Mouse (Mus musculus) lung, embryonic 14.5 days (tissue): ENCODE measurements at regions not wholly inside any gene's neighbourhood (a gene's known extent, or its start where the extent isn't known, plus 50 kb on each side); places are given as distances from the start of the nearest gene placed in this dataset.
"Not testable (repeated sequence)": the region's sequence is repeated elsewhere in the genome, so short reads cannot be mapped to it uniquely, and the experiment has no call there.

Source experiments
- ATAC-seq: fragments of 200-750 bp; cut with Nextera tagmentation; 2 replicates; pipeline ENCODE4 v1.8.0; 2017; ENCODE audit warnings: mild to moderate bottlenecking, moderate TSS enrichment, moderate library complexity; ENCODE audit not compliant: insufficient read depth
- DNase-seq: peaks from one replicate; pipeline ENCODE4 v3.0.0-alpha.2; 2015
- H3K27ac ChIP-seq: fragments of 300-500 bp; sonication (generic); 2 replicates; pipeline ENCODE4 v1.5.1; 2014; ENCODE audit warnings: low read depth, mild to moderate bottlenecking, moderate library complexity
- H3K27me3 ChIP-seq: fragments of 300-500 bp; sonication (generic); 2 replicates; pipeline ENCODE4 v1.6.1; 2014; ENCODE audit warnings: low read length, control low read depth; ENCODE audit not compliant: insufficient read depth
- H3K36me3 ChIP-seq: fragments of 300-500 bp; sonication (generic); 2 replicates; pipeline ENCODE4 v1.6.1; 2014; ENCODE audit warnings: control low read depth; ENCODE audit not compliant: insufficient read depth
- H3K4me1 ChIP-seq: fragments of 300-500 bp; sonication (generic); 2 replicates; pipeline ENCODE4 v1.6.1; 2014; ENCODE audit warnings: antibody characterized with exemption, control low read depth; ENCODE audit not compliant: insufficient read depth
- H3K4me2 ChIP-seq: fragments of 300-500 bp; sonication (generic); 2 replicates; pipeline ENCODE4 v1.6.1; 2014; ENCODE audit warnings: mild to moderate bottlenecking
- H3K4me3 ChIP-seq: fragments of 300-500 bp; sonication (generic); 2 replicates; pipeline ENCODE4 v1.5.1; 2014; ENCODE audit warnings: low read depth, low read length
- H3K9ac ChIP-seq: fragments of 300-500 bp; sonication (generic); 2 replicates; pipeline ENCODE4 v1.6.1; 2014
- H3K9me3 ChIP-seq: fragments of 300-500 bp; sonication (generic); 2 replicates; pipeline ENCODE4 v1.6.1; 2016; ENCODE audit warnings: low read depth, low read length, control low read depth
- CTCF ChIP-seq: IDR thresholded peaks from 2 replicates; pipeline ENCODE4 v1.5.1; 2016; ENCODE audit warnings: antibody characterized with exemption, low read depth
- WGBS: fragments of 180-500 bp; shearing (Covaris S2); extraction: QIAGEN DNeasy Blood & Tissue Kit; methylation state at CpG from one replicate; pipeline ENCODE4 v1.1.7; 2014; 5-methylcytosine and 5-hydroxymethylcytosine counted together

- H3K9me3 ChIP-seq: no peaks in the 10 kb centered on the region; the same call in 1 of the 2 replicates
- no peaks in the 10 kb centered on the region for H3K36me3 ChIP-seq
- no peak overlapping the region for H3K27ac ChIP-seq
- H3K27me3 ChIP-seq: no peaks in the 10 kb centered on the region
- no peak overlapping the region for H3K4me3 ChIP-seq
- no peak overlapping the region for H3K4me2 ChIP-seq
- H3K9ac ChIP-seq: no peak overlapping the region
- no peak for ATAC-seq
- no peaks in the 10 kb centered on the region for H3K4me1 ChIP-seq
- peak; percentile 59 for TF ChIP-seq CTCF
- peak; percentile 60 for DNase-seq
- 58% methylated on average over 3 of the region's 3 CpGs for WGBS
Observed at GRCm38 (mm10) chr10:19297669-19298068, 58.7 kb upstream of the Olig3 start.

GRCm38 (mm10) chr10:19295388-19296013, 60.8 kb upstream of the Olig3 start:
- Histone ChIP-seq H3K4me2 (no peak overlapping the region), H3K9ac (no peak overlapping the region), H3K27ac (no peak overlapping the region), H3K4me1 (no peaks in the 10 kb centered on the region), H3K4me3 (no peak overlapping the region), H3K9me3 (no peaks in the 10 kb centered on the region; the same call in 1 of the 2 replicates), H3K36me3 (no peaks in the 10 kb centered on the region), H3K27me3 (no peaks in the 10 kb centered on the region)
- TF ChIP-seq CTCF: no peak
- DNase-seq (no peak), ATAC-seq (no peak)
- 80% methylated on average over 7 of the region's 7 CpGs for WGBS

GRCm38 (mm10) chr10:19291474-19291873, 64.9 kb upstream of the Olig3 start:
- no peak for TF ChIP-seq CTCF
- WGBS: 84% methylated on average over 5 of the region's 5 CpGs
- no peak for ATAC-seq

GRCm38 (mm10) chr10:19291039-19291438, 65.3 kb upstream of the Olig3 start:
- not testable (repeated sequence) for ATAC-seq, H3K9me3 ChIP-seq, H3K4me3 ChIP-seq, H3K4me1 ChIP-seq, H3K36me3 ChIP-seq, DNase-seq, H3K27me3 ChIP-seq, H3K27ac ChIP-seq, H3K9ac ChIP-seq, H3K4me2 ChIP-seq
- WGBS: 86% methylated on average over 3 of the region's 3 CpGs

More at GRCm38 (mm10) chr10:19291474-19291873, 64.9 kb upstream of the Olig3 start:
- H3K4me2 ChIP-seq: no peak overlapping the region
- H3K9ac ChIP-seq: no peak overlapping the region
- no peak overlapping the region for H3K4me3 ChIP-seq
- no peak for DNase-seq
- H3K27ac ChIP-seq: no peak overlapping the region
- H3K9me3 ChIP-seq: no peaks in the 10 kb centered on the region
- no peaks in the 10 kb centered on the region for H3K27me3 ChIP-seq
- no peaks in the 10 kb centered on the region for H3K36me3 ChIP-seq
- no peaks in the 10 kb centered on the region for H3K4me1 ChIP-seq

- Histone ChIP-seq H3K4me3 (no peak overlapping the region), H3K36me3 (no peaks in the 10 kb centered on the region), H3K9me3 (no peaks in the 10 kb centered on the region), H3K9ac (no peak overlapping the region), H3K4me2 (no peak overlapping the region), H3K4me1 (no peaks in the 10 kb centered on the region), H3K27me3 (no peaks in the 10 kb centered on the region), H3K27ac (no peak overlapping the region)
- no peak for TF ChIP-seq CTCF
- DNase-seq (no peak), ATAC-seq (no peak)
- 86% methylated on average over 3 of the region's 3 CpGs for WGBS
Observed at GRCm38 (mm10) chr10:19282166-19282565, 74.2 kb upstream of the Olig3 start.

GRCm38 (mm10) chr10:19281021-19281420, 75.3 kb upstream of the Olig3 start:
- no peak for ATAC-seq

GRCm38 (mm10) chr10:19278189-19278842, 78.0 kb upstream of the Olig3 start:
- WGBS: 62% methylated on average over 5 of the region's 5 CpGs
- H3K27me3 ChIP-seq: no peaks in the 10 kb centered on the region

More at GRCm38 (mm10) chr10:19281021-19281420, 75.3 kb upstream of the Olig3 start:
- DNase-seq: no peak
- TF ChIP-seq CTCF: no peak
- H3K9me3 ChIP-seq: no peaks in the 10 kb centered on the region
- no peak overlapping the region for H3K4me3 ChIP-seq
- no peaks in the 10 kb centered on the region for H3K27me3 ChIP-seq
- no peak overlapping the region for H3K9ac ChIP-seq
- H3K27ac ChIP-seq: no peak overlapping the region
- H3K4me2 ChIP-seq: no peak overlapping the region
- H3K4me1 ChIP-seq: no peaks in the 10 kb centered on the region
- no peaks in the 10 kb centered on the region for H3K36me3 ChIP-seq
- 74% methylated on average over 4 of the region's 4 CpGs for WGBS

More at GRCm38 (mm10) chr10:19278189-19278842, 78.0 kb upstream of the Olig3 start:
- TF ChIP-seq CTCF: no peak
- H3K9ac ChIP-seq: no peak overlapping the region
- H3K36me3 ChIP-seq: no peaks in the 10 kb centered on the region
- no peak overlapping the region for H3K4me3 ChIP-seq
- H3K27ac ChIP-seq: no peak overlapping the region
- H3K9me3 ChIP-seq: no peaks in the 10 kb centered on the region
- DNase-seq (no peak), ATAC-seq (no peak)
- no peak overlapping the region for H3K4me2 ChIP-seq
- H3K4me1 ChIP-seq: no peaks in the 10 kb centered on the region
